Mouse (Mus musculus): ENCODE results near the gene Rap1a.

DNA sequence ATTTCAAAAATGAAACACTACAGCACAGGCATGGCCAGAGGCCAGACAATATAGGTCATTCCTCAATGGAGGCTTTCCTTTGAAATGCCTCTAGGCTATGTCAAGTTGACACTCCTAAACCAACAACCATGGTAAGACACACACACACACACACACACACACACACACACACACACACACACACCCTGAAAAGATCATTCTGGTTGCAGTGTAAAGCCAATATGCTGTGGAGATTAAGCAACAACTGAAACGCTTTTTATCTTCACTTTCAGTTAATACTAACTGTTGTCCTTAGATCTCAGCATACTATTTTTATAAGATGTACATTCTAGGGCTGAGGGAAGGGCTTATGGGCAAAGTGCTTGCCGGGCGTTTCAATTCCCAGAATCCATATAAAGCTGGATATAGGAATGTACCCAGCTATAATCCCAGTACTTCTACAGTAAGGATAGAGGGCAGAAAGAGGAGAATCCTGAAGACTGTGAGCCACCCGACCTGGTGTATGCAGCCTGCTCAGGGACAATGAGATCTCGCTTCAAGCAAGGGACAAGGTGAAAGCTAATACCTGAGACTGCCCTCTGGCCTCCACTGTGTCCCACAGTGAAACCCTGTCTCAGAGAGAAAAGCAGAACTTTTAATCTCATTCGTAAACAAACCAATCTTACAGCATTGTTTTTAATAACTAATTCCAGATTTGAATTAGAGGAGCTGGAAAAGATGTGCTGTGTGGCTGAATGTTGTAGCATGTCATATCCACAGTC lies 43.6 kb downstream of the Rap1a start:
- TF ChIP-seq CTCF (IDR thresholded peaks at IDR 0.05; ENCODE audit: borderline replicate concordance, insufficient read depth, low read depth, low read length) (no peak), POLR2A (IDR thresholded peaks at IDR 0.05; ENCODE audit: borderline replicate concordance, insufficient read depth, low read length) (no peak)

All from cerebellum, adult 2 months (tissue).